Mouse (Mus musculus): ENCODE results near the gene Pxmp4.

- TF ChIP-seq TAL1 (IDR thresholded peaks at IDR 0.05; ENCODE audit: low read length) (no peak), GATA1 (IDR thresholded peaks at IDR 0.05; ENCODE audit: low read length) (no peak)
Measured at GRCm38 (mm10) chr2:154624137-154624536, 20.6 kb upstream of the Pxmp4 start.
